Mouse (Mus musculus) lung, postnatal 10 days (tissue): ENCODE results near the gene Ccdc60.
"Not testable (repeated sequence)": the region's sequence is repeated elsewhere in the genome, so short reads cannot be mapped to it uniquely, and the experiment has no call there.

Experiments used
- DNase-seq: peaks from one replicate; pipeline ENCODE4 v3.0.0; 2021

The Ccdc60 gene

DNA sequence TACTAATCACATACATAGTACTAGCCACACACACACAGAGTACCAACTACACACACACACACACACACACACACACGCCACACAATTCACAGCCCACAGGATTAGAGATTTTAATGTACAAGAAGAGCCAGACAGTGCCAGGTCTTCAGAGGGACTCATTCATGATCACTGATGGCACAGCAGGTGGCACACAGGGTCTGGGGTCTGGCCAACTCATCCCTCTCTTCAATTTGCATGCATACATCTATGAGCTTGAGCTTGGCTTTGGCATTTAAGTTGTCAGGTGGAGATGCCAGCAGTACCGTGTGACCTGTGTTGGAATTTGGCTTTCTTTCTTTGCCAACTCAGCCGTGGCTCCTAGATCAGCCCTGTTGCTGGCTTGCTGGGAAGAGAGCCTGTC lies 97.2 kb downstream of the Ccdc60 start:
- DNase-seq: no peak

DNA sequence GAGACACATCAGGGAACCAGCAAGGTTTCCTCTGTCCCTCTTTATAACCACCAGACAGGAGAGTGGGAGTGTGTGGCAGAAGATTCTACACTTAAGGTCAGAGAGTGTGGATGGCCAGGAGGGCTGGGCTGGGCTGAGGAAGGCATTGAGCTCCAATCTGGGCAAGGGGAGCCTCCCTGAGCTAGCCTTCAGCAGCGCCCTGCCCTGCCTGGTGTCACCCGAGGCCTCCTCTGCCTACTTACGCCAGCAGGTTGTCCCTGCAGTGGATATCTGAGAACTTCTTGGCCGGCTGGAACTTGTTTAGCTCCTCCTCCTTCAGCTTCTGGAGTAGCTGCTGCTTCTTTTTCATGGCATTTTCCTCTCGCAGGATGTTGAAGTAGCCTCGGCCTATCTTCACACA lies 99.0 kb downstream of the Ccdc60 start:
- no peak for DNase-seq

DNA sequence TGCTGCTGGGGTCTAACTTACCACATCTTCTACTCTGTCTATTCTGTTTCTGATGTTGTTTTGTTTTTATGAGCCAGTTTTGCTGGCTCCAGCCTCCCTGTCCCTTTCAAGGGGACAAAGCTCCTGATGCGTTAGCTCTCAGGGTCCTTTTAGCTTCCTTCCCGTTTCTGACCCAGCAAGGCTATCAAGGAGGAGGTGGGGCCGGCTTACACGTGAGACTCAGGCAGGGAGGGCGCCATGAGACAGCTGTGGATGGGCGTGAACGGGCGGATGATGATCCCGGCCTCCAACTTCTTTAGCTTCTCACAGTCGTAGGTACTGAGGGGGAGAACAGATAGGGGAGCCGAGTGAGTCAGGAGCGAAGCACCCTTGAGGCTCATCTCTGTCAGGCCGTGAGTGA lies 108.2 kb downstream of the Ccdc60 start:
- no peak for DNase-seq

DNA sequence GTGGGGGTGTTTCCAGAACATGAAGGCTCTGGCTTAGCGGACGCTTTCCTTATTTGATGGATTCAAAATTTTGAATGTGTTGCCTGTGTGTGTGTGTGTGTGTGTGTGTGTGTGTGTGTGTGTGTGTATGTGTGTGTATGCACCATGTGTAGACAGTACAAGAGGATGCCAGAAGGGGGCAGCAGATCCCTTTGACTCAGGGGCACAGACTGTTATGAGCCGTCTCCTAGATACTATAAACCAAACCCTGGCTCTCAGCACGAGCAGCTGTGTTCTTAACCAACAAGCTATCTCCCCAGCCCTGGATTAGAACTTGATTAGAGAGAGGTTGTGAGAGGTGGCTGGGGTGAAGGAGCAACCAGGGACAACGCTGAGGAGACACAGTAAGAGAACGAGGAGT lies 117.1 kb downstream of the Ccdc60 start:
- no peak for DNase-seq

DNA sequence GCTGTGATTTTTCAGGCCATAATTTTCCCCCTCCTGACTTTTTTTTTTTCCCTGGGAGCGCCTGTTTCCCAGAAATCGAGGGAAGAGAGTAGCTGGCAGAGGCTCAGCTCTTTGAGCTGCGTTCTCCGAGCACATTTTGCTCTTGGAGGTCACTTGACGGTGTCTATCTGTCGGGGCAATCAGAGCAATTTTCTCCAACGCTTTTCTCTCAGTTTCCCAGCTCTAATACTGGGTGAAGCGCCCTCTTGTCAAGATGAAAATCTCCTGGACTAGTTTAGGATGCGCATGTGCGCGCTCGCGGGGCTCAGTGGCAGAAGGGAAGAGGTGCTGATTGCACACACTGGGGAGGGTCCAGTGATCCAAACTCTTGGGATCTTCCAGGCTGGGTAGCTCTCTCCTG lies 121.8 kb downstream of the Ccdc60 start:
- DNase-seq: no peak

DNA sequence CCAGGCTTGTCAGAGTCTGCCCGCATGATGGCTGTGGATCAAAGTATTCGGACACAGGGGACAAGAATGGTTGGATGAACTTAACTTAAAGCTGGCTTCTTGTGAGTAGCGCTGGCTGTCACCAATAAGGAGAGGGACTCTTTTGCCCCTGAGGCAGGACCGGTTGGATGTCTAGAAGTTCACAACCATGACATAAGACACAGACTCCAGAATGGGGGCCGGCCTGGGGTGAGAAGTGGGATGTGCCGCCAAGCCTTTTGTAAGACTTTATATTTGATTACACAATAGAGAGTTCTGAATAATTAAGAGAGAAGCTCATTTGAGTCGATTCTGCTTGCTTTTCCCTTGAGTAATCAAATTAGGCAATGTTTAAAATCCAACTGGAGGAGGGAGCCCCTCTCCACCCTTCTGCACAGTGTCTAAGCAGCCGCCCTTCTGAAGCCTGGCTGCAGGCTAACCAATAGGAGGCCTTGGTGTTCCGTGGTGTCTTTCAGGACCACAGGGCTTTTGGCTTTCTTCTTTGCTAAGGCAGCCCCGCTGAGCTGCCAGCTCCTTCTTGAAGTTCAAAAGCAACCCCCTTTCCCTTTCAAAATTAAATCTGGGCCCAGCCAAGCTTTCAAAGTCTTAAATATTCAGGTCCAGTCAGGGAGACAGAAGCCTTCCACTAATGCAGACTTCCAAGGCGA lies 123.4 kb downstream of the Ccdc60 start:
- DNase-seq: no peak

DNA sequence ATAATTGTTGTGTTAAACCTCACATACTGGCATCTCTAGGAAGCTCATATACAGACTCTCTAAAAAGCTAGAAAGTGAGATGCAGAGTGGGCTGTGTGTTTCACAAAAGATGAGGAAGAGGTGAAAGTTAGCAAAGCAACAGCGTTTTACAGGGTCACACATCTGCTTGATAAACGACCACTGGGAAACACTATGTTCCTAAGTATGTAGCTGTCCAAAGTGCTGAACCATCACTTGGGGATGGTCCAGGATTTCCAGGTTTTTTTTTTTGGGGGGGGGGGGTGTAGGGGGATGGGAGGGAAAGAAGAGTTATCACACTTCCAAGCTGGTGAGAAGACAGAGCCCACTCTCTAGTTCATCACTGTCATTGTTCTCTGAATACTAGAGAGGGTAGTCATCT lies 134.0 kb downstream of the Ccdc60 start:
- no peak for DNase-seq

DNA sequence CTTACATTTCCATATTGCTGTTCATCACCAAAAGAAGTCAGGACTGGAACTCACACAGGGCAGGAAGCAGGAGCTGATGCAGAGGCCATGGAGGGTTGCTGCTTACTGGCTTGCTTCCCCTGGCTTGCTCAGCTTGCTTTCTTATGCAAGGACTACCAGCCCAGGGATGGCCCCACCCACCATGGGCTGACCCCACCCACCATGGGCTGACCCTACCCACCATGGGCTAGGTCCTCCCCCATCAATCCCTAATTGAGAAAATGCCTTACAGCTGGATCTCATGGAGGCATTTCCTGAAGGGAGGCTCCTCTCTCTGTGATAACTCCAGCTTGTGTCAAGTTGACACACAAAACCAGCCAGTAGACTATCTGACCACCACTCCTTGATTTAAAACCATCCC lies 142.3 kb downstream of the Ccdc60 start:
- DNase-seq: not testable (repeated sequence)

DNA sequence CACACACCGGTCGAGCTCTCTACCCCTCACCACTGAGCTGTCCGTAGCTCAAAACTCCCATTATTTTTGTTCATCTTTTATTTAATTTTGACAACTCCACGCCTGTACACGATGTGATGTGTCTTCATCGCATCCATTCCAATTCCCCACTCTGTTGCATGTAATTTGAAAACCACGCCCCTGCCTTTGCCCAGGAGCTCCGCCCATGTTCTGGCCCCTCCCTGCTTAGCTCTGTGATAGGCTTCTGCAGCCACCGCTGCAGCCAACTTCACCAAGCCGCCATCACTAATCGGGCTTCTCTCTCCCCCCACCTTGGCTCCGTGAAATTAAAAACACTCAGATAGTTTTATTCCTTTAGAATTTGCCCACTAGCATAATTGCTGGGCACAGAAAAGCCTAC lies 144.1 kb downstream of the Ccdc60 start:
- DNase-seq: no peak

DNA sequence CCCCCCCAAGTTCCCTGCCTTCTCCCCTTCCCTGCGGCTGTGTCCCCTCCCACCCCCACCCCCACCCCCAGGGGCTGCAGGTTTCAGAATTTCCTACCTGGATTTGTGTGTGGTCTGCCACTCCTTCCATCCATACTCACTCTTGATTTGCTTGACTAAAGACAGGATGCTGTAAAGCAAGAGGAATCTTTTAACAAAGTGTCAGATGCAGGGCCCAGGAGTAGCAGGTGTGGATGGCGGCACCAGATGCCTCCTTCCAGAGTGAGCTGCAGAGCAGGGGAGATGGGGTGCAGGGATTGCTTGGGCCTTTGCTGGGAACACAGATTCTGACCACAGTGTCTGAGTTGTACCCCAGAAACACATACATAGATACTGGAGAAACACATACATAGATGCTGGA lies 148.1 kb downstream of the Ccdc60 start:
- no peak for DNase-seq

DNA sequence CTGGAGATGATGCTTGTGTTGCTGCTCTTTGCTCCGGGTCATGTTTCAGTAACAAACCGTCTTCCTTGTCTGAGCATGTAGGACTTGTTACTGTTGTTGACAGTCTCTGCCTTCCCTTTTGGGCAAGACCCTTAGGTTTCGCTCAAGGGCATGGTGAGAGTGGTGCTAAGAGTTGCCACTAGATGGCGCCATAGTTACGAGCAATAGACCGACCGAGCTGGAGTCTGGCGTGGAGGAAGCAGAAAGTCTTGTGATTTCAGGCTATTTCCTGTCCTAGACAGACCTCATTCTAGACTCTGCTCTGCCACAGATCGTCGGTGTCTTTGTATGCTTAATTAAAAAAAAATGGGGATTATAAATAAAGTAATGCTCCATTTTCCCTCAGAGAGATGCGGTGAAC lies 165.4 kb downstream of the Ccdc60 start:
- peak; percentile 82 for DNase-seq

DNA sequence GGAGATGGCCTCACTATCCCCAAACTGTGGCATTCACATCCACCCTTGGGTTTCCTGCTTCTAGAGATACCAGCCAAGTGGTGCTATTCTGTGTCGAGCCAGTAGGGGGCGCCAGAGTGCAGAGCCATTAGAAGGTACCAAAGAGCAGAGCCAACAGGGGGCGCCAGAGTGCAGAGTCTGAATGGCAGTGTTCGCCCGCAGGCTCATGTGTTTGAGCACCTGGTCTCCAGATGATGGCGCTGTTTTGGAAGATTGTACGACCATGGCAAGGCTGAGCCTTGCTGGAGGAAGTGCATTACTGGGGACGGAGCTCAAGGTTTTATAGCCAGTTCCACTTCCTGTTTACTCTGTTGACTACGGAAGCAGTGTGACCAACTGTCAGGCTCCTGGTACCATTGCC lies 172.2 kb downstream of the Ccdc60 start:
- peak; percentile 34 for DNase-seq

DNA sequence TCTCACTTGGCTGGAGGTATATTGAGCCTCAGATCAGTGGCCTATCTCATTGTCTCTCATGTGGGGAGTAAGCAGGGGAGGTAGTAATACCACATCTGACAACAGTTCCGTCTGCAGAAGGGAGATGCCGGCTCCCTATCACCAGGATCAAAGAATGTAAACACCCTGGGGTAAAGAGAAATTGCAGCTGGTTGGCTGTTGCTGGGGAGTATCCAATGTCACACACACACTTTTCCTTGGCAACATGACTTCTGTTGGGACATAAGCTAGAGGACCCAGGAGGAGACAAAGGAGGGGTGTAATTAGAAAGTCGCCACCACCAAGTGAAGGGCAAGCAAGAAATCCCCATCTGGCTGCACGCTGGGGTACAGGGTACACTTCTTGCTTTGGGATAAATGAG lies 172.7 kb downstream of the Ccdc60 start:
- DNase-seq: peak; percentile 8

DNA sequence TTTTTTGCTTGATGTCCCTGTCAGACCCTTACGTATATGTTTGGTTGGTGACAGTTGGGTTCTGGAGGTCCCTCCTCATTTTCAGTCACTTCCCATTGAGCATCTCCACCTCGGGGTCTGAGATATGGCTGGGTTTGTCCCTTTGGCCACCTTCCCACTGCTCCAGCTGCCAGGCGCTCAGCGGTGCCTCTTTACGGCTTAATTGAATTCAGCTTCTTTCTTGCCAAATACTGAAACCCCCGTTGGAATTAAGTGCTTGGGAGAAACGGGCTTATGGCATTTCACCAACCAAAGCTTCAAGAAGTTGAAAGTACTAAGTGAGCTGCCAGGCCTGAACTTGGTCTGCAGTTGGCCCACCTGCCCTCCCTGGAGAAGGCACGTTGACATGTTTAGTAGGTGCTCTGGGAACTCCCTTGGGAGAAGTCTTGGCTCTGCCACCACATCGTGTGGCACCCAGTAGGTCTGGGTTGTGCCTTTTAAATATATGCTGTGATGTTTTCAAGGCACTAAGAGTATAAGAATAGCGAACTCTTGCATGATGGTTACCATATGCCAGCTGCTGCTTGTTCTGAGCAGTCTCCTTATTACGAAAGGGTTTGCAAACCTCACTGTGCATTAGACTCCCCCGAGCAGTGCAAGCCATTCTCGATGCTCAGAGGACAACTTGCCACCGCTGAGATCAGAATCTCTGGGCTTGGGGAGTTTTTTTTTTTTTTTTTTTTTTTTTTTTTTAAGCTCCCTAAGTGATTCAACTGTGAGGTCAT lies 173.5 kb downstream of the Ccdc60 start:
- DNase-seq: peak; percentile 45

DNA sequence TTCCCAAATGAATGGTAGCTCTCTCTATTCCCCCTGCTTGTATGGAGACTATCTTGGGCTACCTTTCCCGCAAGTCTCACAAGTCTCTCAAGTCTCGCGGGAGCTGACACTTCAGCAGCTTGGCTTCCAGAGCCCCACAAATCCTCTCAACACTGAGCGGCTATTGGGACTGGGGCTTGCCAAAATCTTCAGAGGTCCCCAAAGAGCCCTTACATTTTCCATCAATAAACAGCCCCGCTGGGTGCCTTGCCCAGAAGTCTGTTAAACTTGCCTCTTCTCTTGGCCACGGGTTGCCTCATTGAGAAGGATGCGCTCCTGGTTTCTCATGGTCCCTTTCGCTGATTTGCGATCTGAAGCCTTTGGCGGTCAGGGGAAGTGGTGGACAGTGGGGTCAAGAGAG lies 180.1 kb downstream of the Ccdc60 start:
- no peak for DNase-seq

DNA sequence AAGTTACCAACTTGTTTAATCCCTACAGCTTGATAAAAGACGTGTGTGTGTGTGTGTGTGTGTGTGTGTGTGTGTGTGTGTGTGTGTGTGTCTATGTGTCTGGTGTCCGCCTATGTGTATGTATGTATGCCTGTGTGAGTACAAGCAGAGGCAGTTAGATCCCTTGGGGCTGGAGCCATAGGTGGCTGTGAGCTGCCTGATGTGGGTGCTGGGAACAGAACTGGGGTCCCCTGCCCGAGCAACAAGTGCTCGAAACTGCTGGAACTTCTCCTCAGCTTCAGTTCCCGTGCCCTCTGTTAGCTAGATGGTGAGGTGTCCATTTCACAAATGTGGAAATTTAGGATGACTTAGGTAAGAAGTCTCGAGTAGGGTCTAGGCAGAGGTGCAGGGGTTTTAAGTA lies 204.6 kb downstream of the Ccdc60 start:
- no peak for DNase-seq

DNA sequence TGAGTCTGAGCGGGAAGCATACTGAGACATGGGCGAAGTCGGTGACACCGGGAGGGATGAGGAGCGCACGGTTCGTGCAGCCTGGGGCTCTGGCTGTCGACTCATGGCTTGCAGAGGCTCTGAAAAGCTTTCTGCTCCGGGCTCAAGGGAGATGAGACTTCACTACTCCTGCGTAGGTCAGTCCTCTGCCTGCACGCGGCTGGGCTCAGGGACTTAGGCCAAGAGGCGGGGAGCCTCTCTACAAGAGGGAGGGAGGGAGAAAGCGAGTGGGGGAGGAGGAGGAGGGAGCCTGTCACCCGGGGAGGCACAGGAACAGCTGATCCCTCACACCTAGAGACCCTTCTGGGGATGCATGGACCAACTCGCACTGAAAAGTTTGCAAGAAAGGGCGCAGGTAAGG lies 205.7 kb downstream of the Ccdc60 start, which contains the start of gene Tmem233:
TSS of gene Tmem233 (minus strand) at position 164 of the 400 bp plus-strand sequence.
- DNase-seq: peak; percentile 47

DNA sequence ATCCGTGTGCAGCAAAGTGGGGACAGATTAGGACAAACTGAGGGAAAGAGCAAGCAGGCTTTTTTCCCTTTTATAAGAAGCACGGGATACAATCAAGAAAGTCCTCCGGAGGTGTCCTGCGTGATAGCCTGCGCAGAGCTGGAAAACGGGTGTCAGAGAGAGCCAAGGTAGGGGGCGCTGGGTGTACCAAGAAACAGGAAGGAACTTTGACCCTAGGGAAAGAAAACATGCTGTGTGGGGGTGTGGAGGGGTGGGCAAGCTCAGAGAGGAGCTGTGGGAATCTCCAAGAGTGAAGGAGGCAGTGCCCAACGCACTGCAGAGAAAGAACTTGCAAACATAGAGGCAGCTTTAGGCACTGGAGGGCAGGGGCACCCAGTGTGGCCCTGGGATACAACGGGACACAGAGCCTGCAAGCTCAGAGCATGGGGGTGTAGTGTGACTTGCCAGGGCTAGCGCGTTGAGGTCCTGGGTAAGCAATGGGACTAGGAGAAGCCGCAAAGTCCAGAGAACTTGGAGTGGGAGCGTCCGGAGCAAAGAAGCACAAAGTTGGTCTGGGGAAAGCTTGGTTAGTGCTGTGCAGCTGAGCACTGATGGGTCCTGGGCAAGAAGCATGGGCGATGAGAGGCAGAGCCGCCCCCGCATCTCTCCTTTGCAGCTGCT lies 206.4 kb downstream of the Ccdc60 start:
- no peak for DNase-seq

DNA sequence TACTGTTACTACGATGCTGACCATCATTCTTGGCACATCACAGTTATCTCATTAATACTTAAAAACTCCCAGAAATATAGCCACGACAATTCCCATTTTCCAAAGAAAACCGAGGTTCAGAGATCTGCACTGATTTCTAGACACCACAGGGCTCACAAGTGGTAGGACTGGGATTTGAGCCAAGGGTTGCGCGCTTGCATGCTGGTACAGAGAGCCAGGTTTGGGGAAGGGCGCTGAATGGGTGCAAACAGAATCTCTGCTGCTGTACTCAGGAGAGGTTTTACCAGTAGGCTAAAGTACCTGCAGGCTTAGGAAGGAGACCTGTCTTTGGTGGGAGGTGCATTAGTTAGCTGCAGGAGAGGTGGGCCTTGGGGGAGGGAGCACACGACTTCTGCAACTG lies 207.2 kb downstream of the Ccdc60 start:
- no peak for DNase-seq

DNA sequence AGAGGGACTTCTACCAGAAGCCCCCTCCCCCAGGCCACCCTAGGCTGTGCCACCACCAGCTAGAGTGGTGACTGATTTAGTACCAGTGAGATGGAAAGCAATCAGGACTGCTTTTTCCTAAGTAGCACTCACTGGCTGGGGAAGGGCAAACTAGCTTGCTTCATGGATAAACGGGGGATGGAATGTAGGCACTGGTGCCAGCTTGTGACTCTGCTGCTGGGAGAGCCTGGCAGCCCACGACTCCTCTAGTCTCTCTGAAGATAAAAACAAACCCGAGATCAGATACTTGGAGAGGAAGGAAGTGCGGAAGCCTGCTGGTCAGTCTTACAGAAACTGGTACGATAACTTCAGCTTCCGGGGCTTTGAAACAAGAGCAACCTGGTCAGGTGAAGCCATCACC lies 208.0 kb downstream of the Ccdc60 start:
- no peak for DNase-seq
